Mouse (Mus musculus) CH12.LX (cell line): Measurements from ENCODE around the gene Sertad4. TPM values are rescaled to one million over a fixed set of nuclear protein-coding genes. Genes with fewer than 3 reads are reported as not detected.

Source experiments
- DNase-seq: peaks from one replicate; pipeline ENCODE4 v3.0.0-alpha.2; 2013; ENCODE audit errors: extremely low read depth
- H3K27ac ChIP-seq: 2 replicates; pipeline ENCODE4 v1.5.1; 2012; ENCODE audit warnings: low read depth, mild to moderate bottlenecking, control low read depth, moderate library complexity; ENCODE audit not compliant: insufficient read depth
- H3K27me3 ChIP-seq: replicated peaks from 2 replicates; pipeline ENCODE3; 2012; ENCODE audit warnings: inconsistent platforms
- H3K36me3 ChIP-seq, 2 experiments: replicated peaks in 1 of 2; 2 replicates each; pipeline versions ENCODE3 to v1.6.1; 2012; ENCODE audit warnings: inconsistent platforms in 1 of 2, low read length in 1 of 2, mild to moderate bottlenecking in 1 of 2, mixed read lengths in 1 of 2, moderate library complexity in 1 of 2; ENCODE audit not compliant: control insufficient read depth in 1 of 2, insufficient read depth in 1 of 2
- H3K4me1 ChIP-seq, 2 experiments: 2 replicates each; pipeline ENCODE4 v1.6.1; 2012; ENCODE audit warnings: inconsistent platforms in 1 of 2, moderate library complexity in 1 of 2; ENCODE audit not compliant: insufficient read depth in 2 of 2, control insufficient read depth in 1 of 2
- H3K4me2 ChIP-seq: 2 replicates; pipeline ENCODE4 v1.6.1; 2012; ENCODE audit warnings: low read depth, mild to moderate bottlenecking, control low read depth; ENCODE audit not compliant: poor library complexity, insufficient read depth, severe bottlenecking
- H3K4me3 ChIP-seq, 3 experiments: fragments of 150-350 bp in 1 of 3; sonication (generic) in 1 of 3; replicated peaks in 1 of 3; 2 replicates each; pipeline versions ENCODE3 to v1.5.1; 2011 to 2012; ENCODE audit warnings: low read depth in 2 of 3, low read length in 2 of 3, mild to moderate bottlenecking in 2 of 3, moderate library complexity in 2 of 3, control low read depth in 1 of 3, improper control_type of control experiment in 1 of 3, inconsistent platforms in 1 of 3, mixed read lengths in 1 of 3; ENCODE audit not compliant: poor library complexity in 1 of 3
- H3K79me2 ChIP-seq: replicated peaks from 2 replicates; pipeline ENCODE4 v1.6.1; 2012; ENCODE audit warnings: mild to moderate bottlenecking, moderate library complexity; ENCODE audit not compliant: control insufficient read depth, poor library complexity, insufficient read depth, severe bottlenecking; ENCODE audit errors: extremely low read depth
- H3K9ac ChIP-seq: 2 replicates; pipeline ENCODE4 v1.6.1; 2012; ENCODE audit warnings: low read depth, mild to moderate bottlenecking, control low read depth, moderate library complexity; ENCODE audit not compliant: insufficient read depth
- H3K9me3 ChIP-seq: replicated peaks from 2 replicates; pipeline ENCODE3; 2012; ENCODE audit warnings: low read length, inconsistent platforms, mixed read lengths
- BHLHE40 ChIP-seq: IDR thresholded peaks from 2 replicates; pipeline ENCODE4 v1.6.1; 2011; ENCODE audit warnings: mild to moderate bottlenecking, low read depth, low read length, improper control_type of control experiment
- CHD1 ChIP-seq: IDR thresholded peaks from 2 replicates; pipeline ENCODE4 v1.6.1; 2012; ENCODE audit warnings: low read depth, low read length, improper control_type of control experiment, inconsistent platforms
- CHD2 ChIP-seq: IDR thresholded peaks from 2 replicates; pipeline ENCODE4 v1.6.1; 2011; ENCODE audit warnings: low read length, improper control_type of control experiment
- ELF1 ChIP-seq: IDR thresholded peaks from 2 replicates; pipeline ENCODE4 v1.6.1; 2014; ENCODE audit warnings: low read depth, mild to moderate bottlenecking, inconsistent platforms, low read length, improper control_type of control experiment
- EP300 ChIP-seq: IDR thresholded peaks from 2 replicates; pipeline ENCODE4 v1.6.1; 2011; ENCODE audit warnings: low read length, improper control_type of control experiment
- ETS1 ChIP-seq: conservative IDR thresholded peaks from 2 replicates; pipeline ENCODE4 v1.6.1; 2012; ENCODE audit warnings: low read depth, mild to moderate bottlenecking, inconsistent platforms, low read length, improper control_type of control experiment, moderate library complexity
- GABPA ChIP-seq: IDR thresholded peaks from 2 replicates; pipeline ENCODE4 v1.6.1; 2012; ENCODE audit warnings: low read depth, low read length, improper control_type of control experiment, inconsistent platforms; ENCODE audit not compliant: insufficient replicate concordance
- JUND ChIP-seq: conservative IDR thresholded peaks from 2 replicates; pipeline ENCODE4 v1.6.1; 2011; ENCODE audit warnings: low read depth, low read length, improper control_type of control experiment
- KAT2A ChIP-seq: IDR thresholded peaks from 2 replicates; pipeline ENCODE4 v1.6.1; 2012; ENCODE audit warnings: low read length, improper control_type of control experiment, inconsistent platforms; ENCODE audit not compliant: insufficient replicate concordance
- MEF2A ChIP-seq: IDR thresholded peaks from 2 replicates; pipeline ENCODE4 v1.6.1; 2014; ENCODE audit warnings: low read depth, mild to moderate bottlenecking, inconsistent platforms, low read length, improper control_type of control experiment, borderline replicate concordance
- MXI1 ChIP-seq: IDR thresholded peaks from 2 replicates; pipeline ENCODE4 v1.6.1; 2011; ENCODE audit warnings: mild to moderate bottlenecking, low read depth, low read length, improper control_type of control experiment
- MYC ChIP-seq: IDR thresholded peaks from 2 replicates; pipeline ENCODE4 v1.6.1; 2011; ENCODE audit warnings: low read depth, mild to moderate bottlenecking, improper control_type of control experiment, low read length
- NELFE ChIP-seq: IDR thresholded peaks from 2 replicates; pipeline ENCODE4 v1.6.1; 2011; ENCODE audit warnings: low read depth, low read length, improper control_type of control experiment
- PAX5 ChIP-seq: IDR thresholded peaks from 2 replicates; pipeline ENCODE4 v1.6.1; 2012; ENCODE audit warnings: low read length, inconsistent platforms, mixed read lengths
- POLR2A ChIP-seq: IDR thresholded peaks from 2 replicates; pipeline ENCODE4 v1.6.1; 2011; ENCODE audit warnings: low read depth, mild to moderate bottlenecking, improper control_type of control experiment, low read length
- POLR2AphosphoS2 ChIP-seq: IDR thresholded peaks from 2 replicates; pipeline ENCODE4 v1.6.1; 2011; ENCODE audit warnings: low read depth, low read length, improper control_type of control experiment
- RAD21 ChIP-seq: IDR thresholded peaks from 2 replicates; pipeline ENCODE4 v1.6.1; 2011; ENCODE audit warnings: low read depth, mild to moderate bottlenecking, low read length, improper control_type of control experiment, moderate library complexity
- SIN3A ChIP-seq: IDR thresholded peaks from 2 replicates; pipeline ENCODE4 v1.6.1; 2012; ENCODE audit warnings: low read length, improper control_type of control experiment, inconsistent platforms
- TBP ChIP-seq: conservative IDR thresholded peaks from 2 replicates; pipeline ENCODE4 v1.6.1; 2011; ENCODE audit warnings: low read depth, low read length, improper control_type of control experiment
- TCF12 ChIP-seq: IDR thresholded peaks from 2 replicates; pipeline ENCODE4 v1.6.1; 2014; ENCODE audit warnings: low read depth, mild to moderate bottlenecking, inconsistent platforms, low read length, improper control_type of control experiment
- UBTF ChIP-seq: IDR thresholded peaks from 2 replicates; pipeline ENCODE4 v1.6.1; 2012; ENCODE audit warnings: low read depth, mild to moderate bottlenecking, inconsistent platforms, low read length, improper control_type of control experiment, moderate library complexity
- ZKSCAN1 ChIP-seq: IDR thresholded peaks from 2 replicates; pipeline ENCODE4 v1.6.1; 2012; ENCODE audit warnings: low read depth, inconsistent platforms, low read length, improper control_type of control experiment, borderline replicate concordance
- ZMIZ1 ChIP-seq: IDR thresholded peaks from 2 replicates; pipeline ENCODE4 v1.6.1; 2012; ENCODE audit warnings: low read depth, mild to moderate bottlenecking, inconsistent platforms, low read length, improper control_type of control experiment
- dilution Hi-C: fragments of 300-500 bp; cut with MboI; formaldehyde crosslinking; loops from 2 replicates; pipeline ENCODE4 v1.14.3; 2020; ENCODE audit warnings: low sequenced_read_pairs; ENCODE audit not compliant: extremely low pct_unique_long_range_greater_than_20kb, extremely low pct_ligation_motif_present
- in situ Hi-C: fragments of 300-500 bp; cut with MboI; formaldehyde crosslinking; loops from 3 replicates; pipeline ENCODE4 v1.14.3; 2019; ENCODE audit warnings: low sequenced_read_pairs, low pct_ligation_motif_present, low pct_unique_long_range_greater_than_20kb, mixed read lengths
- polyA plus RNA-seq: library from polyadenylated mRNA; unstranded; fragments of >175 nt; gene quantifications from 2 replicates; pipeline ENCODE4 v1.2.1, GENCODE M21; 2012; ENCODE audit warnings: low read depth; ENCODE audit not compliant: insufficient read length
- total RNA-seq, 2 experiments: library from RNA; depleted of rRNA; stranded (reverse); fragments of 300-350 nt in 1 of 2; fragments of >200 nt in 1 of 2; gene quantifications; 2 replicates each; pipeline ENCODE4 v1.2.3; 2012 to 2014

Sertad4 gene
- total and polyA plus RNA-seq, 3 experiments, result 0.74 TPM; not detected in 2

GRCm38 (mm10) chr1:192900913-192901312, 45.4 kb upstream of the Sertad4 start:
- no peak overlapping the region for H3K27ac ChIP-seq
- H3K4me2 ChIP-seq, result no peak overlapping the region
- H3K27me3 ChIP-seq, result no peaks in the 10 kb centered on the region
- H3K36me3 ChIP-seq, result no peaks in the 10 kb centered on the region
- no peak overlapping the region for H3K4me3 ChIP-seq
- no peaks in the 10 kb centered on the region for H3K79me2 ChIP-seq
- TF ChIP-seq JUND (no peak), ZMIZ1 (no peak), NELFE (no peak), PAX5 (no peak), POLR2AphosphoS2 (no peak), EP300 (no peak), GABPA (no peak), SIN3A (no peak), ETS1 (no peak), MXI1 (no peak), TCF12 (no peak), CHD2 (no peak), MEF2A (no peak), CHD1 (no peak), RAD21 (no peak), ELF1 (no peak), UBTF (no peak), ZKSCAN1 (no peak), KAT2A (no peak), POLR2A (no peak)
- no peak for DNase-seq
- in situ Hi-C loops (no loop called here), dilution Hi-C loops (no loop called here)
- peaks cover 3 to 6% of the 10 kb centered on the region in 2 experiments; a peak in 3 of 4 replicates for H3K4me1 ChIP-seq
- H3K9me3 ChIP-seq, result no peaks in the 10 kb centered on the region
- no peak overlapping the region for H3K9ac ChIP-seq

GRCm38 (mm10) chr1:192898742-192899141, 43.2 kb upstream of the Sertad4 start:
- in situ Hi-C loops, result no loop called here
- H3K27me3 ChIP-seq, result no peaks in the 10 kb centered on the region
- no peak overlapping the region for H3K9ac ChIP-seq
- no peaks in the 10 kb centered on the region for H3K9me3 ChIP-seq
- no peaks in the 10 kb centered on the region for H3K36me3 ChIP-seq
- no peak overlapping the region for H3K4me3 ChIP-seq
- no peaks in the 10 kb centered on the region for H3K79me2 ChIP-seq
- no peak for TF ChIP-seq ELF1
- TF ChIP-seq MYC, result no peak
- TF ChIP-seq BHLHE40, result no peak
- no peak for TF ChIP-seq MXI1
- no peak for TF ChIP-seq TBP
- TF ChIP-seq SIN3A, result no peak
- TF ChIP-seq, all 38 proteins: peak for 0
- Histone ChIP-seq H3K4me2 (no peak overlapping the region), H3K27ac (no peak overlapping the region), H3K4me1 (peaks cover 3 to 6% of the 10 kb centered on the region in 2 experiments; a peak in 3 of 4 replicates)
- dilution Hi-C loops, result no loop called here
- DNase-seq, result no peak
